Mouse (Mus musculus) MEL (cell line): ENCODE measurements at regions not wholly inside any gene's neighbourhood (a gene's known extent, or its start where the extent isn't known, plus 50 kb on each side); places are given as distances from the start of the nearest gene placed in this dataset.

Experiments
- HCFC1 ChIP-seq: IDR thresholded peaks from 2 replicates; pipeline ENCODE4 v1.6.1; 2012; ENCODE audit warnings: low read depth, mild to moderate bottlenecking, inconsistent platforms, low read length, improper control_type of control experiment, moderate library complexity
- MAX ChIP-seq: IDR thresholded peaks from 2 replicates; pipeline ENCODE4 v1.6.1; 2011; ENCODE audit warnings: low read length, improper control_type of control experiment

GRCm38 (mm10) chr3:102307656-102308055 is 103.2 kb upstream of the Vangl1 start:
- TF ChIP-seq MAX, result no peak
- no peak for TF ChIP-seq HCFC1
